Mouse (Mus musculus): ENCODE measurements around the gene Dtd1. TPM values are rescaled to one million over a fixed set of nuclear protein-coding genes. Genes with fewer than 3 reads are reported as not detected.

Gene Dtd1
- polyA plus RNA-seq, 2 experiments: 19.1 to 39.8 TPM

DNA sequence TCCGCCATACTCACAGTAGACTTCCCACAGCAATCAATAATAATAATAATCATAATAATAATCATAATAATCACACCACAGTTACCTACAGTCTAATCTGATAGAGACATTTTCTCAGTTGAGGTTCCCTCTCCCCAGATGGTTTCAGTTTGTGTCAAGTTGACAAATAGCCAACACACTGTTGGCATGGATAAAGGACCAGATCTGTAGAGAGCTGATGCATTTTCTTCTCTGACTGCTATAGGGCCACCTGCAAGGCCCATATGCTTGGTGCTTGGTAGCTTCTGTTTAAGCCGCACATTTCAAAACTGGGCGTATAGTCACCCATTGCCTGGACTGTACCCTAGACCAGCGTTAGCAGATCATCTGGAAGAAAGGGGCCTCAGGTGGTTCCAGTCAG, 53.1 kb downstream of the Dtd1 start:
- no peak for ATAC-seq (ENCODE audit: low FRiP score, low read depth)
- no peak overlapping the region for H3K9ac ChIP-seq (ENCODE audit: low read depth, low read length, severe bottlenecking)
- TF ChIP-seq POLR2A (IDR thresholded peaks at IDR 0.05; ENCODE audit: borderline replicate concordance, extremely low read depth, insufficient read depth, insufficient read length): no peak
- 93% methylated on average over 4 of the region's 4 CpGs for WGBS
- H3K36me3 ChIP-seq (ENCODE audit: control insufficient read depth, insufficient read depth, low read length): no peaks in the 10 kb centered on the region
- no peaks in the 10 kb centered on the region for H3K4me1 ChIP-seq (ENCODE audit: control insufficient read depth, insufficient read depth, low read length)
- H3K27ac ChIP-seq (replicated peaks; ENCODE audit: low read depth, low read length): no peak overlapping the region
- DNase-seq (ENCODE audit: low spot score): no peak
- H3K27me3 ChIP-seq (ENCODE audit: control insufficient read depth, insufficient read depth, low read length): no peaks in the 10 kb centered on the region
- no peak overlapping the region for H3K4me2 ChIP-seq (replicated peaks; ENCODE audit: low read depth, low read length, severe bottlenecking)
- H3K4me3 ChIP-seq (replicated peaks; ENCODE audit: low read length): no peak overlapping the region
- H3K9me3 ChIP-seq (ENCODE audit: control insufficient read depth, low read length): no peaks in the 10 kb centered on the region

DNA sequence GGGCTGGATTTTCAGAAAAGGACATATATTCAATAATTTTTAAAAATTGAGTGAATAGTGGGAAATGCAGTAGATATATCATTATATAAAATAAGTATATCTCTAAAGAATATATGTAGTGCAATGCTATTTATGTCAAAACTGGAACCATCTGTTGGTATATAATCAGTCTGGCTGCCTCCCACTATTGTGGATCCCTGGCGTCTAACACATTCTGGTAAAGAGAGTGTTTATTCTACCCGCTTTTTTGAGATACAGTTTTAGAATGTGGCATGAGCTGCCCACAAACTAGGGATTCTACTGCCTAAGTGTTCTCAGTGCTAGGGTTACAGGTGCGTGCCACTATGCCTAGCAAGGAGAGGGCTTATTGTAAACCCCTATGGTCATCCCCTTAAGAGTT, 55.6 kb downstream of the Dtd1 start:
- no peak overlapping the region for H3K9ac ChIP-seq (ENCODE audit: low read depth, low read length, severe bottlenecking)
- ATAC-seq (ENCODE audit: low FRiP score, low read depth) (no peak), DNase-seq (ENCODE audit: low spot score) (no peak)
- H3K27me3 ChIP-seq (ENCODE audit: control insufficient read depth, insufficient read depth, low read length): no peaks in the 10 kb centered on the region
- H3K36me3 ChIP-seq (ENCODE audit: control insufficient read depth, insufficient read depth, low read length): no peaks in the 10 kb centered on the region
- H3K27ac ChIP-seq (replicated peaks; ENCODE audit: low read depth, low read length): no peak overlapping the region
- no peaks in the 10 kb centered on the region for H3K4me1 ChIP-seq (ENCODE audit: control insufficient read depth, insufficient read depth, low read length)
- 93% methylated on average over 3 of the region's 3 CpGs for WGBS
- H3K4me2 ChIP-seq (replicated peaks; ENCODE audit: low read depth, low read length, severe bottlenecking): no peak overlapping the region
- H3K9me3 ChIP-seq (ENCODE audit: control insufficient read depth, low read length): no peaks in the 10 kb centered on the region
- no peak for TF ChIP-seq POLR2A (IDR thresholded peaks at IDR 0.05; ENCODE audit: borderline replicate concordance, extremely low read depth, insufficient read depth, insufficient read length)
- no peak overlapping the region for H3K4me3 ChIP-seq (replicated peaks; ENCODE audit: low read length)

- ATAC-seq (ENCODE audit: low FRiP score, low read depth) (no peak), DNase-seq (ENCODE audit: low spot score) (no peak)
- no peak overlapping the region for H3K27ac ChIP-seq (replicated peaks; ENCODE audit: low read depth, low read length)
- H3K9me3 ChIP-seq (ENCODE audit: control insufficient read depth, low read length): no peaks in the 10 kb centered on the region
- TF ChIP-seq POLR2A (IDR thresholded peaks at IDR 0.05; ENCODE audit: borderline replicate concordance, extremely low read depth, insufficient read depth, insufficient read length): no peak
- H3K27me3 ChIP-seq (ENCODE audit: control insufficient read depth, insufficient read depth, low read length): no peaks in the 10 kb centered on the region
- H3K36me3 ChIP-seq (ENCODE audit: control insufficient read depth, insufficient read depth, low read length): no peaks in the 10 kb centered on the region
- H3K4me1 ChIP-seq (ENCODE audit: control insufficient read depth, insufficient read depth, low read length): no peaks in the 10 kb centered on the region
- WGBS: 90% methylated on average over 4 of the region's 4 CpGs
- no peak overlapping the region for H3K9ac ChIP-seq (ENCODE audit: low read depth, low read length, severe bottlenecking)
- H3K4me3 ChIP-seq (replicated peaks; ENCODE audit: low read length): no peak overlapping the region
- H3K4me2 ChIP-seq (replicated peaks; ENCODE audit: low read depth, low read length, severe bottlenecking): no peak overlapping the region
Observed at GRCm38 (mm10) chr2:144668507-144668906, 68.8 kb downstream of the Dtd1 start.

DNA sequence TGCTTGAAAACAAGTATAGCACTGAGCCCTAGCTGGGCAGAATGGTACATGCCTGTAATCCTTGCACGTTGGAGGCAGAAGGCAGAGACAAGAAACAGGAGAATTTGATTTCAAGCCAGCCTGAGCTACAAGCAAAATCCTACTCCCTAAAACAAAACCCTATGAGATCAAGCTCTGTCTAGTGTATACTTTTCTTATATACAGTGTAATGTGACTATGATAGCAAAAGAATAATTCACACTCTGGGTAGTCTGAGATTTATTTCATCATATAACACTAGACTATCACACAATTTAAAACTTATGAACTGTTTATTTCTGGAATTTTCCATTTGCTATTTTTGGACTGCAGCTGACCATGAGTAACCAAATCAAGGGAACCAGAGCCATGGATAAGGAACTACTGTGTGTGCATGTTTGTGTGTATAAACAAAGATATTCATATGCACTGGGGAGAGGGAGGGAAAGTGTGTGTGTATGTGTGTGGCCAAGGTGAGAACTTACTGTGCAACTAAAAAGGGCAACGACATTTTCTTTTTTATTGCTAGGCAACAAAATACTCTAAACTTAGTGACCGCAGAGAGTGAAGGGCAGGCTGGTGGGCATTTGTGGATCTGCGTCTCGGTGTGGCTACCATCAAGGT, 70.7 kb downstream of the Dtd1 start:
- ATAC-seq (ENCODE audit: low FRiP score, low read depth): no peak
- no peak overlapping the region for H3K9ac ChIP-seq (ENCODE audit: low read depth, low read length, severe bottlenecking)
- DNase-seq (ENCODE audit: low spot score): no peak
- no peak overlapping the region for H3K4me2 ChIP-seq (replicated peaks; ENCODE audit: low read depth, low read length, severe bottlenecking)
- H3K9me3 ChIP-seq (ENCODE audit: control insufficient read depth, low read length): no peaks in the 10 kb centered on the region
- no peaks in the 10 kb centered on the region for H3K4me1 ChIP-seq (ENCODE audit: control insufficient read depth, insufficient read depth, low read length)
- H3K27me3 ChIP-seq (ENCODE audit: control insufficient read depth, insufficient read depth, low read length): no peaks in the 10 kb centered on the region
- H3K4me3 ChIP-seq (replicated peaks; ENCODE audit: low read length): no peak overlapping the region
- no peaks in the 10 kb centered on the region for H3K36me3 ChIP-seq (ENCODE audit: control insufficient read depth, insufficient read depth, low read length)
- no peak overlapping the region for H3K27ac ChIP-seq (replicated peaks; ENCODE audit: low read depth, low read length)
- WGBS: 85% methylated on average over 5 of the region's 5 CpGs
- TF ChIP-seq POLR2A (IDR thresholded peaks at IDR 0.05; ENCODE audit: borderline replicate concordance, extremely low read depth, insufficient read depth, insufficient read length): no peak

- H3K9me3 ChIP-seq (ENCODE audit: control insufficient read depth, low read length): no peaks in the 10 kb centered on the region
- H3K36me3 ChIP-seq (ENCODE audit: control insufficient read depth, insufficient read depth, low read length): no peaks in the 10 kb centered on the region
- WGBS: 80% methylated on average over 5 of the region's 5 CpGs
- ATAC-seq (ENCODE audit: low FRiP score, low read depth) (no peak), DNase-seq (ENCODE audit: low spot score) (no peak)
- H3K27ac ChIP-seq (replicated peaks; ENCODE audit: low read depth, low read length): no peak overlapping the region
- H3K27me3 ChIP-seq (ENCODE audit: control insufficient read depth, insufficient read depth, low read length): no peaks in the 10 kb centered on the region
- H3K4me2 ChIP-seq (replicated peaks; ENCODE audit: low read depth, low read length, severe bottlenecking): no peak overlapping the region
- no peak for TF ChIP-seq POLR2A (IDR thresholded peaks at IDR 0.05; ENCODE audit: borderline replicate concordance, extremely low read depth, insufficient read depth, insufficient read length)
- H3K4me3 ChIP-seq (replicated peaks; ENCODE audit: low read length): no peak overlapping the region
- peaks cover 17% of the 10 kb centered on the region for H3K4me1 ChIP-seq (ENCODE audit: control insufficient read depth, insufficient read depth, low read length)
- no peak overlapping the region for H3K9ac ChIP-seq (ENCODE audit: low read depth, low read length, severe bottlenecking)
Observed at GRCm38 (mm10) chr2:144672397-144672796, 72.7 kb downstream of the Dtd1 start.
